In the genomic region with DNA sequence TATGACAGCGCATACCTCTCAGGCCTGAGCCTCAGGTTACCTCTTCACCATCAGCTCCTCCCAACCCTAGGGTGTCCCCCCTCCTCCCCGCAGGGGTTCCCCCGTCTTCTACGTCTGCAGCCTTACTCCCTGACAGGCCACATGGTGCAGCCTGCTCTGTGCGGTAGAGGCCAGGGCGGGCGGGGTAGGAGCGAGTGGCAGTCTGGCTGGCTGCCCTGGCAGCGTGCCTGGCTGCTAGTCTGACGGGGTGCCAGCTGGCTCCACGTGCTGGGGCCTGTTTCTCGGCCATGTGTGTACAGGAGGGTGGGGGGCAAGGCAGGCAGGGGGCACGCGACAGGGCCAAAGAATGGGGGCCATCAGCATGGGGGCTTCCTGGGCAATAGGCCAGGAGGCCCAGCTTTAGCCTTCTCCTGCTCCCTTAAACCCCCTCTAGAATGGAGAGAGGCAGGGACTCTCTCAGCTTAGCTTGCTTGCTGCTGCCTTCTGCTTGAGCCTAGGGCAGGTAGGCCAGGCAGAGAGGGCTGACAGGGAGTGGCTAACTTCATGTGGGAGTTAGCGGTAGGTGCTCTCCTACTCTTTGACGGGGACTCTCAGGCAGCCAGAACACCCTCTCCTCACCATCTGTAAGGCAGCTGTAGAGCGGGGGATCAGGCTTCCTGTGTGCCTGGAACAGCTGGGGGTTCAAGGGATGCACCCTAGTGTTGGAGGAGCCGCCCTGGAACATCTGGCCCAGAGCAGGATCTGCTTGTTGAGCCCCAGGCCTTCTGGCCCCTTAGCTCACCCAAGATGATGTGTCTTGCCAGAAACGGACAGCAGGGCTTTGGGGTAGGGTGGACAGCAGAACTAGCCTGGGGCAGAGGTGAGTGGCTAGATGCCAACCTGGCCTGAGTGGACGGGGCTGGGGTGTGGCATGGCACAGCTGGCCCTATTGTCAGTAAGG, we compare ENCODE assay signal across 7 mouse cellular contexts. TPM values are rescaled to one million over a fixed set of nuclear protein-coding genes. Genes with fewer than 3 reads are reported as not detected.
DNase-seq lines count a peak whose midpoint lies in the region; ATAC-seq and TF ChIP-seq lines count a peak whose summit lies in the region.

No protein-coding gene starts in this region.

- DNase-seq in brain, adult 2 months (ENCODE audit: low read depth, low spot score) = peak; percentile 96
- peak; percentile 95 for DNase-seq in stomach, postnatal 0 days (ENCODE audit: low spot score)

- peak; percentile 21; the same call in 1 of the 2 replicates for TF ChIP-seq CTCF in stomach, postnatal 0 days (IDR thresholded peaks at IDR 0.05; ENCODE audit: low read depth)

- H3K27me3 ChIP-seq in heart, embryonic 11.5 days (ENCODE audit: control insufficient read depth, insufficient read depth, low read length) = no peaks in the 10 kb centered on the region
- H3K27me3 ChIP-seq in kidney, embryonic 15.5 days = no peaks in the 10 kb centered on the region
- peaks cover 13% of the 10 kb centered on the region; the same call in 1 of the 2 replicates for H3K27me3 ChIP-seq in limb, embryonic 13.5 days
- H3K27me3 ChIP-seq in midbrain, embryonic 16.5 days (ENCODE audit: control insufficient read depth, insufficient read depth, low read depth, low read length) = no peaks in the 10 kb centered on the region
- no peaks in the 10 kb centered on the region for H3K27me3 ChIP-seq in stomach, postnatal 0 days (ENCODE audit: control insufficient read depth, insufficient read depth, low read length)

- no peak overlapping the region for H3K4me2 ChIP-seq in heart, embryonic 11.5 days
- H3K4me2 ChIP-seq in kidney, embryonic 15.5 days = peak overlapping the region; percentile 2; the same call in 1 of the 2 replicates
- H3K4me2 ChIP-seq in limb, embryonic 13.5 days (replicated peaks) = peak overlapping the region; percentile 47
- no peak overlapping the region for H3K4me2 ChIP-seq in midbrain, embryonic 16.5 days (ENCODE audit: low read length)
- peak overlapping the region; percentile 24 for H3K4me2 ChIP-seq in stomach, postnatal 0 days (replicated peaks; ENCODE audit: low read depth)

- H3K36me3 ChIP-seq in heart, embryonic 11.5 days (ENCODE audit: control insufficient read depth, insufficient read depth, low read length) = 0 out of 2 replicates have a peak, but pooled peaks cover 3% of the 10 kb centered on the region
- H3K36me3 ChIP-seq in kidney, embryonic 15.5 days = peaks cover 18% of the 10 kb centered on the region
- H3K36me3 ChIP-seq in limb, embryonic 13.5 days = no peaks in the 10 kb centered on the region
- no peaks in the 10 kb centered on the region for H3K36me3 ChIP-seq in midbrain, embryonic 16.5 days (ENCODE audit: control insufficient read depth, insufficient read depth, low read length)
- no peaks in the 10 kb centered on the region for H3K36me3 ChIP-seq in stomach, postnatal 0 days (ENCODE audit: control insufficient read depth, insufficient read depth, low read length)

- H3K4me1 ChIP-seq in heart, embryonic 11.5 days (ENCODE audit: control insufficient read depth, insufficient read depth, low read length) = peaks cover 45% of the 10 kb centered on the region
- peaks cover 96% of the 10 kb centered on the region for H3K4me1 ChIP-seq in kidney, embryonic 15.5 days
- peaks cover 100% of the 10 kb centered on the region for H3K4me1 ChIP-seq in limb, embryonic 13.5 days
- H3K4me1 ChIP-seq in midbrain, embryonic 16.5 days (ENCODE audit: control insufficient read depth, insufficient read depth, low read length) = peaks cover 53% of the 10 kb centered on the region
- H3K4me1 ChIP-seq in stomach, postnatal 0 days (replicated peaks; ENCODE audit: control insufficient read depth, insufficient read depth) = peaks cover 13% of the 10 kb centered on the region

- H3K27ac ChIP-seq in heart, embryonic 11.5 days (ENCODE audit: low read depth, low read length) = peak overlapping the region; percentile 54
- H3K27ac ChIP-seq in kidney, embryonic 15.5 days = peak overlapping the region; percentile 69
- H3K27ac ChIP-seq in limb, embryonic 13.5 days = peak overlapping the region; percentile 82
- H3K27ac ChIP-seq in midbrain, embryonic 16.5 days (ENCODE audit: low read length) = peak overlapping the region; percentile 65
- H3K27ac ChIP-seq in stomach, postnatal 0 days (replicated peaks) = peak overlapping the region; percentile 20

- H3K9me3 ChIP-seq in heart, embryonic 11.5 days (replicated peaks; ENCODE audit: control insufficient read depth, low read length) = no peaks in the 10 kb centered on the region
- no peaks in the 10 kb centered on the region for H3K9me3 ChIP-seq in kidney, embryonic 15.5 days (replicated peaks)
- no peaks in the 10 kb centered on the region for H3K9me3 ChIP-seq in limb, embryonic 13.5 days
- H3K9me3 ChIP-seq in midbrain, embryonic 16.5 days (replicated peaks; ENCODE audit: control insufficient read depth, low read length, poor library complexity, severe bottlenecking) = no peaks in the 10 kb centered on the region
- H3K9me3 ChIP-seq in stomach, postnatal 0 days (ENCODE audit: control insufficient read depth, low read length) = no peaks in the 10 kb centered on the region

- peak; percentile 58 for ATAC-seq in erythroid progenitor cell, adult 5-6 weeks (replicated peaks; ENCODE audit: low FRiP score, poor library complexity, severe bottlenecking)
- ATAC-seq in heart, embryonic 11.5 days (replicated peaks; ENCODE audit: insufficient number of reproducible peaks, low FRiP score, low TSS enrichment) = peak; percentile 41; the same call in 1 of the 2 replicates
- ATAC-seq in kidney, embryonic 15.5 days (replicated peaks; ENCODE audit: low FRiP score) = peak; percentile 55
- ATAC-seq in limb, embryonic 13.5 days (ENCODE audit: low FRiP score, low read depth) = peak; percentile 84
- peak; percentile 76 for ATAC-seq in midbrain, embryonic 16.5 days
- ATAC-seq in stomach, postnatal 0 days (ENCODE audit: low FRiP score, low TSS enrichment) = peak; percentile 82

- TF ChIP-seq EP300 in stomach, postnatal 0 days (optimal IDR thresholded peaks at IDR 0.05) = no peak

- H3K4me3 ChIP-seq in heart, embryonic 11.5 days (ENCODE audit: low read depth, low read length) = no peak overlapping the region
- no peak overlapping the region for H3K4me3 ChIP-seq in kidney, embryonic 15.5 days (replicated peaks)
- peak overlapping the region; percentile 8; the same call in 1 of the 2 replicates for H3K4me3 ChIP-seq in limb, embryonic 13.5 days
- H3K4me3 ChIP-seq in midbrain, embryonic 16.5 days (ENCODE audit: low read depth, low read length) = no peak overlapping the region
- H3K4me3 ChIP-seq in stomach, postnatal 0 days (ENCODE audit: low read depth, low read length) = no peak overlapping the region

- 42% methylated on average over 20 of the region's 20 CpGs for WGBS in heart, embryonic 11.5 days (ENCODE audit: insufficient replicate concordance)
- WGBS in kidney, embryonic 15.5 days = 28% methylated on average over 20 of the region's 20 CpGs
- WGBS in limb, embryonic 13.5 days = 12% methylated on average over 20 of the region's 20 CpGs
- 25% methylated on average over 20 of the region's 20 CpGs for WGBS in midbrain, embryonic 16.5 days
- WGBS in stomach, postnatal 0 days = 10% methylated on average over 20 of the region's 20 CpGs

- H3K9ac ChIP-seq in heart, embryonic 11.5 days (ENCODE audit: low read depth, low read length) = no peak overlapping the region
- 0 out of 2 replicates have a peak overlapping the region, but pooled peaks have one; percentile 1 for H3K9ac ChIP-seq in kidney, embryonic 15.5 days
- no peak overlapping the region for H3K9ac ChIP-seq in limb, embryonic 13.5 days
- H3K9ac ChIP-seq in midbrain, embryonic 16.5 days (ENCODE audit: low read depth, low read length) = no peak overlapping the region
- H3K9ac ChIP-seq in stomach, postnatal 0 days (ENCODE audit: low read length) = no peak overlapping the region

RNA-seq across cellular contexts. Expression of a gene that starts 28.9 kb away (rescaled TPM):
- 2.5 and 2.9 TPM in 2 replicates for total RNA-seq in erythroid progenitor cell, adult 5-6 weeks (2015; ENCODE audit: low replicate concordance)
- total RNA-seq in erythroid progenitor cell, adult 5-6 weeks (2017; ENCODE audit: low replicate concordance) = 1.4 TPM in 2 replicates
- 7.0 and 9.1 TPM in 2 replicates for polyA plus RNA-seq in heart, embryonic 11.5 days (2014; fragmentation: Nextera tagmentation; extraction: Ambion mirVana)
- 11.8 and 14.1 TPM in 2 replicates for polyA plus RNA-seq in kidney, embryonic 15.5 days (2015; fragmentation: Nextera tagmentation; extraction: Ambion mirVana)
- polyA plus RNA-seq in limb, embryonic 13.5 days (2015; fragmentation: Nextera tagmentation; extraction: Ambion mirVana) = 12.7 and 13.8 TPM in 2 replicates
- 9.7 and 13.7 TPM in 2 replicates for polyA plus RNA-seq in midbrain, embryonic 16.5 days (2015; fragmentation: Nextera tagmentation; extraction: Ambion mirVana)
- 2.7 and 2.9 TPM in 2 replicates for polyA plus RNA-seq in stomach, postnatal 0 days (2015; fragmentation: Nextera tagmentation; extraction: Ambion mirVana)

Comparison
In these comparisons a context has a peak if more than half of its experiments do, and no peak if none do; other contexts are left out.
1. H3K27ac ChIP-seq: peak in every context shown above with its lines; median percentile 82 in limb, embryonic 13.5 days; 69 in kidney, embryonic 15.5 days; 65 in midbrain, embryonic 16.5 days; 54 in heart, embryonic 11.5 days; 20 in stomach, postnatal 0 days.
2. H3K4me2 ChIP-seq: peak in kidney, embryonic 15.5 days (single experiment), limb, embryonic 13.5 days (single experiment) and stomach, postnatal 0 days (single experiment); none in heart, embryonic 11.5 days (single experiment) and midbrain, embryonic 16.5 days (single experiment).
3. Peak in every context shown above with its lines, with median percentiles within 50 percentile points of each other: ATAC-seq.